Mouse (Mus musculus): ENCODE data around the gene Ckap4. TPM values are rescaled to one million over a fixed set of nuclear protein-coding genes. Genes with fewer than 3 reads are reported as not detected.

The Ckap4 gene
- 76.3 and 105 TPM in 2 replicates for polyA plus RNA-seq (2015; fragmentation: Nextera tagmentation; extraction: Ambion mirVana)

DNA sequence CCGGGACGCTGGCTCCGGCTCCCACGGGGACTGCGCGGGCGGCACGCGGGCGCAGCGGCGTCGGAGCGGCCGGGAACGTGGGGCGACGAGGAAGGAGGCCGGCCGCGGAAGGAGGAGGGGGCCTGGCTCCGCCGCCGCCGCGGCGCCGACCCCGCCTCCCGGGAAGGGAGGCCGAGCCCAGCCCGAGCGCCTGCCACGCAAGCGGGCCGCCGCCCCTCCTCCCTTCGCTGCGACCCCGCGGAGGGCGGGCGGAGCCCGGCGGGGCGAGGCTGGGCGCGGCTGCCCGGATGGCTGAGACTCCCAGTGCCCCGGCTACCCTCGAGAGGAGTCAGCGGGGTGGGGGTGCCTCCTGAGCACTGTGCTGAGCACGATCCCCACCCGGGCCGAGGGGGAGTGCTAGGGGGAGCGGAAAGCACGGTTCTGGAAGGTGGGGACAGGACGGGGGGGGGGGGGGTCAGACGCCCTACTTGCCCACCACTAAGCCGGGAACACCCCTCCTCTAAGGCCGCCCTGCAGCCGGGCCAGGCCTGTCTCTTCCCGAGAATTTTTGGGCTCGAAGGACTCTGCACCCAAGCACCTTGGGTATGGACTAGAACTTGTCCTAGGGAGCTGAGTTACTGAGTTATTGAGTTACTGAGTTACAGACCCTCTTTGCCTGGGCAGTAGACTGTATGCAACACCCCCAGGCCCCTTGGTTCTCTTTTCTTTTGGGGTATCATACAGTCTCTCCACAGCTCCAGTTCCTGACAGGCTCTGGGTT is at the start of gene Ckap4:
Gene Ckap4 (minus strand): TSS at position 151 of the 760 bp plus-strand sequence.

GRCm38 (mm10) chr10:84576395-84577070 is 42.7 kb upstream of the Ckap4 start, which contains the start of gene Tcp11l2:
Gene Tcp11l2 (plus strand): TSS chr10:84576626.

Other genes starting within 250 kb of the Ckap4 start
- 0.63 and 0.69 TPM in 2 replicates for gene Nuak1, start 93.5 kb downstream of the Ckap4 start, polyA plus RNA-seq (2015; fragmentation: Nextera tagmentation; extraction: Ambion mirVana)
- 12.8 and 18.2 TPM in 2 replicates for gene Tcp11l2, start 42.6 kb upstream of the Ckap4 start, polyA plus RNA-seq (2015; fragmentation: Nextera tagmentation; extraction: Ambion mirVana)
- gene Polr3b, start 88.2 kb upstream of the Ckap4 start, polyA plus RNA-seq (2015; fragmentation: Nextera tagmentation; extraction: Ambion mirVana), result 6.1 and 6.4 TPM in 2 replicates
- not detected in 2 replicates for gene Rfx4, start 222.0 kb upstream of the Ckap4 start, polyA plus RNA-seq (2015; fragmentation: Nextera tagmentation; extraction: Ambion mirVana)

Data from urinary bladder, postnatal 0 days (tissue).